Mouse (Mus musculus): Measurements from ENCODE around the gene Bex1. TPM values are rescaled to one million over a fixed set of nuclear protein-coding genes. Genes with fewer than 3 reads are reported as not detected.

Bex1 gene
- polyA plus RNA-seq, 1 experiment from 2014 or later = 86.3 TPM

DNA sequence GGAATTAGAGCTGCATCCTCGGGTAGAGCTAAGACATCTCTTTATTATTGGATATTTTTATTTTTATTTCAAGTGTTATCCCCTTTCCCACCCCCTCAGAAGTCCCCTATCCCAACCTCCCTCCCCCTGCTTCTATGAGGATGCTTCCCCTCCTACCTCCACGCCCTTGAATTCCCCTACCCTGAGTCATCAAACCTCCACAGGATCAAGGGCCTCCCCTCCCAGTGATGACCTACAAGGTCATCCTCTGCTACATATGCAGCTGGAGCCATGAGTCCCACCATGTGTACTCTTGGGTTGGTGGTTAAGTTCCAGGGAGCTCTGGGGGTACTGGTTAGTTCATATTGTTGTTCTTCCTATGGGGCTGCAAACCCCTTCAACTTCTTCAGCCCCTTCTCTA, 1.9 kb downstream of the Bex1 start:
- H3K4me3 ChIP-seq = no peak overlapping the region
- H3K4me1 ChIP-seq = no peaks in the 10 kb centered on the region
- H3K27me3 ChIP-seq = no peaks in the 10 kb centered on the region
- no peaks in the 10 kb centered on the region for H3K9me3 ChIP-seq
- no peak overlapping the region for H3K9ac ChIP-seq
- no peak overlapping the region for H3K27ac ChIP-seq
- whole genome bisulfite sequencing = 69% methylated on average over 2 of the region's 2 CpGs
- H3K4me2 ChIP-seq (replicated peaks) = no peak overlapping the region
- H3K36me3 ChIP-seq = no peaks in the 10 kb centered on the region
- ATAC-seq (ENCODE audit: insufficient number of reproducible peaks, insufficient read depth, low FRiP score, low TSS enrichment) = no peak

DNA sequence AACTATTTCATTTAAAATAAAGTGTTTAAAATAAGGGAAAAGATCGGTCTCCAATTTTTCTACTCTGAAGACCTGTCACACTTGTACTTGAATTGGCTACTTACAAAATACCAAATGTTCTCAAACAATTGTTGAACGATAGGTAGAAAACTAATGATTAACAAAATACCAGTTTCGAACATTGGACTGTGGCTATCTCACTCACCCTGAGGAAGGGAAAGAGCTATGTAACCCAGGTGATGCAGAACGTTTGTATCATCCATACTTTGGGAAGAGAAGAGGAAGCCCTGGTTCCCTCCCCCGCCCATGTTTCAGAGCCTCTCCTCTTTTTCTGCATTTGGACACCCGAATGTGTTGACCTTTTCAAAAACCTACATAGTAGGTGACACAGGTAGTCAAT, 10.9 kb downstream of the Bex1 start:
- Histone ChIP-seq H3K27me3 (no peaks in the 10 kb centered on the region), H3K4me1 (no peaks in the 10 kb centered on the region), H3K4me2 (replicated peaks) (no peak overlapping the region), H3K9me3 (no peaks in the 10 kb centered on the region), H3K4me3 (no peak overlapping the region), H3K9ac (no peak overlapping the region), H3K27ac (no peak overlapping the region), H3K36me3 (no peaks in the 10 kb centered on the region)
- WGBS = 84% methylated on average over 6 of the region's 6 CpGs
- no peak for ATAC-seq (ENCODE audit: insufficient number of reproducible peaks, insufficient read depth, low FRiP score, low TSS enrichment)

DNA sequence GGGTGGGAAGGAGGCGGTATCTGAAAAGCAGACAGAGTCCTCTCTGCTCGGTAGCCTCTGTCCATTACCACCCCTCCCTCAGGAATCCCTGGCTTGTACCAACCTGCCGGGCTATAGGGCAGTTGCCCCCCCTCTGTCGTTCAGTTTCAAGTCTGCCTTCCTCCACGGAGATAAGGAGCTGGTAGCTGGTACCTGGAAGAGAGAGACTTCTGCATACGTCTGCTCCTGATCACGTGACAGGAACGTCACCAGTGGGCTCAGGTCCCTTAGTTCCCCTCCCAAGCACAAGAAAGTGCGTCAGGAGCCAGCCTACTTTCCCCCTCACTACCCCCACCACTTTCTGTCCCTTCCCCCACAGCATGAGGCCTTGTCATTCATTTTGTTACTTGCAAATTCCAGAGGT, 11.6 kb downstream of the Bex1 start, which contains the start of gene Tceal5:
Gene Tceal5, minus strand, starts transcription at position 213 of the 403 bp plus-strand sequence.
- ATAC-seq (ENCODE audit: insufficient number of reproducible peaks, insufficient read depth, low FRiP score, low TSS enrichment) = 0 out of 2 replicates have a peak, but pooled peaks have one; percentile 52
- no peaks in the 10 kb centered on the region for H3K4me1 ChIP-seq
- H3K9me3 ChIP-seq = no peaks in the 10 kb centered on the region
- WGBS = 17% methylated on average over 9 of the region's 9 CpGs
- no peaks in the 10 kb centered on the region for H3K36me3 ChIP-seq
- no peaks in the 10 kb centered on the region for H3K27me3 ChIP-seq
- H3K27ac ChIP-seq = no peak within 1 kb of the TSS
- peak within 1 kb of the TSS; percentile 49 for H3K4me2 ChIP-seq (replicated peaks)
- H3K4me3 ChIP-seq = peak within 1 kb of the TSS; percentile 42
- peak within 1 kb of the TSS; percentile 4; the same call in 1 of the 2 replicates for H3K9ac ChIP-seq

DNA sequence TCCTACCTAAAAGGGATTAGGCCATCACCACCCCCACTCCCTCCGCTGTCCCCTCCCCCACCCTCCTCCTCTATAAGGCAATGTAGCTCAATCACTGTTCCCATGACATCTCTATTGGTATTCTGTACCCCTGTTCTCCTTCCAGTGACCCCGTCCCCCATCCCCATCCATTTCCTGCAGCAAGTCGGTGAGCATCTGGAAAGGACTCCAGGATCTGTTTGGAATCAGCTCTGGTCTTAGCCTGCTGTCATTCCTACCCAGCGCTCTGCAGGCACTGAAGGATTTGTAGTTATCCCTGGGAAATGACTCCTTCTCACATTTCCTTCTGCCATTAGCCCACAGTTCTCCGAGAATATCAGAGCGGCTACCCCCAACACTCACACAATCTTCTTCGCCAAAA, 12.1 kb downstream of the Bex1 start:
- 0 out of 2 replicates have a peak, but pooled peaks have one; percentile 47 for ATAC-seq (ENCODE audit: insufficient number of reproducible peaks, insufficient read depth, low FRiP score, low TSS enrichment)
- H3K4me2 ChIP-seq (replicated peaks) = peak overlapping the region; percentile 49
- H3K4me3 ChIP-seq = peak overlapping the region; percentile 42
- H3K36me3 ChIP-seq = no peaks in the 10 kb centered on the region
- H3K27ac ChIP-seq = no peak overlapping the region
- WGBS = 33% methylated on average over 7 of the region's 7 CpGs
- H3K9ac ChIP-seq = peak overlapping the region; percentile 4; the same call in 1 of the 2 replicates
- H3K9me3 ChIP-seq = no peaks in the 10 kb centered on the region
- H3K27me3 ChIP-seq = no peaks in the 10 kb centered on the region
- H3K4me1 ChIP-seq = no peaks in the 10 kb centered on the region

DNA sequence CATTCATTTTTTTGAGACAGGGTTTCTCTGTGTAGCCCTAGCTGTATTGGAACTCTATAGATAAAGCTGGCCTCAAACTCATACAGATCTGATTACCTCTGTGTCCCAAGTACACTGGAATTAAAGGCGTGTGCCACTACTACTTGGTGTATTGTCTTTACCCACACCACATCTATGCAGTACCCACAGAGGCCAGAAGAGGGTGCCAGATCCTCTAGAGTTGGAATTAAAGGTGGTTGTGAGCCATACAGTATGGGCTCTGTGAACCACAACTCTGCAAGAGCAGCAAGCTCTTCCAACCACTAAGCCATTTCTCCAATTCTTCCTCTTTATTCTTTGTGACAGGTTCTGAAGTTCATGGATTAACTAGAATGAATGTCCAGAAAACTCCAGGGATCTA, 18.4 kb downstream of the Bex1 start:
- Histone ChIP-seq H3K4me2 (replicated peaks) (no peak overlapping the region), H3K27ac (no peak overlapping the region), H3K4me1 (no peaks in the 10 kb centered on the region), H3K27me3 (no peaks in the 10 kb centered on the region), H3K9me3 (no peaks in the 10 kb centered on the region), H3K9ac (no peak overlapping the region), H3K4me3 (no peak overlapping the region), H3K36me3 (no peaks in the 10 kb centered on the region)
- 44% methylated on average over 1 of the region's 1 CpGs for WGBS
- ATAC-seq (ENCODE audit: insufficient number of reproducible peaks, insufficient read depth, low FRiP score, low TSS enrichment) = no peak

DNA sequence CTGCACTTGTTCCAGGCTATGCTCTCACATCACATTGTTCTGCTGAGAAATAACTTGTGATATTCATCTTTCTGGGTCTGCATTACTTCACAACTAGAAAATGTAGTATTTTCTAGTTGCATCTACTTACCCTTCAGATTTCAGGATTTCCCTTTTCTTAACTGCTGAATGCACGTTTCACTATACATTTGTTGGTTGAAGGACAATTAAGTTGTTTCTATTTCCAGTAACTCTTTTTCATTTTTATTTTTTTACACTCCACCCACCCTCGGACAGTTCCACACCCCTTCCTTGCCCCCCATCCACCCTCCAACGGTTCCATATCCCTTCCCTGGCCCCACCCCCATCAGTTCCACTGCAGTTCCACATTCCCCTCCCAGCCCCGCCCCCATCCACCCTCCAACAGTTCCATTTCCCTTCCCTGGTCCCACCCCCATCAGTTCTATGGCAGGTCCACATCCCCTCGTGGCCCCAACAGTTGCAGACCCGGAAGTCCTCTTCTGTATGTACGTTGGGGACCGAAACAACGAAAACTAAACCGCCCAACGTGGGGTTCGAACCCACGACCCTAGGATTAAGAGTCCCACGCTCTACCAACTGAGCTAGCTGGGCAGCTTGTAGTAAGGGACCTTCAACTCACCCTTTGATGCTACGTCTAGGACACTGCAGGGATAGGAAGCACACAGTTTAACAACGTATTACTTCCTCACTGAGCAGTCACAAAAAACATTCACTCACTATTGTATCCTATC, 19.9 kb downstream of the Bex1 start:
- H3K36me3 ChIP-seq = no peaks in the 10 kb centered on the region
- no peak overlapping the region for H3K4me3 ChIP-seq
- WGBS = 80% methylated on average over 16 of the region's 16 CpGs
- H3K27me3 ChIP-seq = no peaks in the 10 kb centered on the region
- no peaks in the 10 kb centered on the region for H3K9me3 ChIP-seq
- H3K4me1 ChIP-seq = no peaks in the 10 kb centered on the region
- no peak overlapping the region for H3K27ac ChIP-seq
- no peak overlapping the region for H3K9ac ChIP-seq
- no peak overlapping the region for H3K4me2 ChIP-seq (replicated peaks)
- no peak for ATAC-seq (ENCODE audit: insufficient number of reproducible peaks, insufficient read depth, low FRiP score, low TSS enrichment)

DNA sequence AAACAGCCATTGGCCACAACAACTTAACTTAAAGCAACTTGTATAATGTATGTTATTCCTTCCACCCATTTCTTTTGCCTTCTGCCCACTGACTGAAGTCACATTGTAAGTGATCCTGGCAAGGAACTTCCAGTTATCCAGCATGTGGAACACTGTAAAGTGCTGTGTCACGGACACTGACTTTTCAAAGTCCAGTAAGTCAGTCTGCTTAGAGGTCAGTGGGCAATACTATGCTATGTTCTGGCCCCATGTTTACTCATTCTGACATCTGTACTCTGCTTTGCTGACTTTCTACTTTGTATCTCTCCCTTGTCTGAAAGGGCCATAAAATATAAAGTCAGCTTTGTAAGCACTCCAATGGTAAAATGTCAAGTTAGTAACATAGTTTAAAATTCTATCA, 32.2 kb downstream of the Bex1 start:
- Histone ChIP-seq H3K27me3 (no peaks in the 10 kb centered on the region), H3K9me3 (no peaks in the 10 kb centered on the region), H3K4me3 (no peak overlapping the region), H3K4me1 (no peaks in the 10 kb centered on the region), H3K4me2 (replicated peaks) (no peak overlapping the region), H3K27ac (no peak overlapping the region), H3K9ac (no peak overlapping the region), H3K36me3 (no peaks in the 10 kb centered on the region)
- 97% methylated on average over 1 of the region's 1 CpGs for WGBS
- ATAC-seq (ENCODE audit: insufficient number of reproducible peaks, insufficient read depth, low FRiP score, low TSS enrichment) = no peak

DNA sequence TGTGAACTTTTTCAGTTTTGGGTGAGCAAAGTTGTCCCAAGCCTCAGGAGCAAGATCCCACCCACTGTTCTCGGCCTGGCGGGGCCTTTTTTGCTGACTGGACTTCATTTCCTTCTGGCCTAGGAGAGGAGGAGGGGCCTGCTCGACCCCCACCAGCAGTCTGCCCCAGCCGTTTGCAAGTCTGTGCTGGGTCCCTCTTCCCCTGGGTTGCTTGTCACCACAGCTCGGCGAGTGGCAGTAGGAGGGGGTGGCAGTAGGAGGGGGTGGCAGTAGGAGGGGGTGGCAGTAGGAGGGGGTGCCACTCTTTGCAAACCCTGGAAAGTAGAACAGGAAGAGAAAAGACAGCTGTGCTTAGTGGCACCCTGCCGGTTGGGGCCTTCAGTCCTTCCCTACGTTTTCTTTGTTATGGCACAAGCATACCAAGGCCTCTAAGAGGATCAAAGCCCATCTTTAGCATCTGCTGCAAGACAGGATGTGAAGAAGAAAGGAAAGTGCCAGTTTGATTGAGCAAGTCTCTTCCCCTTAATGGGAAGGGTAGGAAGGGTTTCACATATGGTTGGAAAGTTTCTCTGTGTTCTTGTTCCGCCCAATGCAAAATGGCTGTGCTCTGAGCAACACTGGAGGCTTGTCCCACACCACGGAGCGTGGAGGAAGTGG, 34.3 kb downstream of the Bex1 start:
- ATAC-seq (ENCODE audit: insufficient number of reproducible peaks, insufficient read depth, low FRiP score, low TSS enrichment) = no peak
- H3K36me3 ChIP-seq = no peaks in the 10 kb centered on the region
- H3K4me1 ChIP-seq = no peaks in the 10 kb centered on the region
- H3K27me3 ChIP-seq = no peaks in the 10 kb centered on the region
- no peak overlapping the region for H3K4me3 ChIP-seq
- no peak overlapping the region for H3K27ac ChIP-seq
- H3K9ac ChIP-seq = no peak overlapping the region
- no peak overlapping the region for H3K4me2 ChIP-seq (replicated peaks)
- no peaks in the 10 kb centered on the region for H3K9me3 ChIP-seq
- 34% methylated on average over 11 of the region's 11 CpGs for WGBS

DNA sequence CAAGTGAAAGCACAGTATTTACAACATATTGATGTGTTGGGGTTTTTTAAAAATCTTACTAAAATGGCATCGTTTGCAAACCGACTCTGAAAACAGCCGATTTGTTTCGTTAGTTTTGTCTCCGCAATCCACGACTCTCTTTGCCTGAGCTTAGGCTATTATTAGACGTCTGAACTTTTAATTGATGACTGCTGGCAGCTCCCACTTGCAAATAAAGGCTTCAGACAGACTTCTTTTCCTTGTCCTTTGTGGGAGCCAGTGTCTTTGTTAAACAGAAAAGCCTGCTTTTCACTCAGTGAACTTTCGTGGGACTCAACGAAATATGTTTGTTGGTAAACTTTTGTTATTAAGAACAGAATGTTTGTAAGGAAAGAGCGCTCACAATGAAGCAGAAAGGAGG, 42.5 kb downstream of the Bex1 start:
- Histone ChIP-seq H3K27me3 (peaks cover 5% of the 10 kb centered on the region; the same call in 1 of the 2 replicates), H3K9me3 (no peaks in the 10 kb centered on the region), H3K4me3 (peak overlapping the region; percentile 57), H3K36me3 (no peaks in the 10 kb centered on the region), H3K4me2 (replicated peaks) (peak overlapping the region; percentile 50), H3K4me1 (no peaks in the 10 kb centered on the region), H3K27ac (peak overlapping the region; percentile 50; the same call in 1 of the 2 replicates), H3K9ac (no peak overlapping the region)
- WGBS = 24% methylated on average over 10 of the region's 10 CpGs
- no peak for ATAC-seq (ENCODE audit: insufficient number of reproducible peaks, insufficient read depth, low FRiP score, low TSS enrichment)

DNA sequence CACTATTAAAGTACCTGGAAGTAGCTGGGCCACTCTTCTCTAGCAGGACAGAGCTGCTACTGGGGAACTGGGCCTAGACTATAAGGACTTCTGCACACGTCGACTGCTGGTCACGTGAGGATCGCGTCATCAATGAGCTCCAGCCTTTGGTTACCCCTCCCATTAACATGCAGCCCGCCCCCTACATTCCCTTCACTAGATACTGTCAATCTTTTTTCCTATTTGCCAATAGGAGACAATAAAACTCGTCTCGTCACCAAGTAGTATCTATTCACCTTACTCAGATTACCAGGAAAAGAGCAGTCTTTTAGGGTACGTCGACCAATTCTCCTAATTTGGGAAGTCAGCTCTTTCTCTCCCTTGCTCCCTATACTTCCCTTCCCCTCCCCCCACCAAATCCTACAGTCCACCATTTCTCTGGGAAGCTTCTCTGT, 43.2 kb downstream of the Bex1 start, which contains the start of gene Tceal8:
Gene Tceal8, minus strand, starts transcription at position 225 of the 434 bp plus-strand sequence.
- Histone ChIP-seq H3K9ac (peak within 1 kb of the TSS; percentile 73), H3K9me3 (no peaks in the 10 kb centered on the region), H3K4me1 (no peaks in the 10 kb centered on the region), H3K36me3 (no peaks in the 10 kb centered on the region), H3K27me3 (peaks cover 5% of the 10 kb centered on the region; the same call in 1 of the 2 replicates), H3K27ac (peak within 1 kb of the TSS; percentile 89), H3K4me3 (peak within 1 kb of the TSS; percentile 57), H3K4me2 (replicated peaks) (peak within 1 kb of the TSS; percentile 50)
- ATAC-seq (ENCODE audit: insufficient number of reproducible peaks, insufficient read depth, low FRiP score, low TSS enrichment) = peak; percentile 86
- WGBS = 23% methylated on average over 10 of the region's 10 CpGs

DNA sequence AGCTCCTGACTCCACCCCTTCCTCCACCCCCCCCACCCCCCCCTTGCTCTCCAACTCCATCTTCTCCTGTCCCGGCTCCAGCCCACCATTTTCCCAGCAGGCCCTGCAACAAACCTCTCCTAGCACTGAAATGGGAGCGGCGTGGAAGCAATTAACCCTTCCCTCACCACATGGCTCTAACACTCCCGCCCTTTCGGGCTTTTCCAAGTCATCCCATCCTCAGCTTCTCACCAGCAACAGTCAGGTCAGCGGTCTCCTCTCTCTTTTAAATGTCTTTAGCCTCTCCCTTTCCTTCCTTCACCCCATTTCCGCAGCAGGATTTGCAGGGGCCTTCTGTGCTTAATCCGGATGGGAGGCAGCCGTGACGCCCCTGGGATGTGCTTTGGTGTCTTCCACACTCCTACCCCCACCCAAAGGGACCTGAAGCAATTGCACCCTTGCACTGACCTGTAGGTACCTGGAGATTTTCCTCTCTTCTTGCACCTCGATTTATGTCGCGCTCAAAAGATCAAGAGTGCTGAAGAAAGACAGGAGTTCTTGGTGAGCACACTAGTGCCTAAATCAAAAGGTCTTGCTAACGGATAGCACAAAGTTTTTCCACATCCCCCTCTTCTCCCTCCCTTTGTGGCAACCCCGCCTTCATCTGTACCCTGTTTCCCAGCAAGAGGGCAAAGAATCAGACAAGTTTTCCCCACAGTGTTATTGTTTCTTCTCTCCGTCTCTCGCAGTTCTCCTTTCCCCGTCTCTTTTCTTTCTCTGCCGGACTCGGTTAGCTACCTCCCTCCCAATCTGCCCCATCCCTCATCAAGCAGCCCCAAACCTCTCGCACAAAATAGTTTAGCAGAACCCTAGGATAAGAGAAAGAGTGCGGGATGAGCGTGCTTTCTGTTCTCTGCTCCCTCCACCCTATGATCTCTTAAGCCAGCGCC, 43.9 kb downstream of the Bex1 start:
- H3K4me1 ChIP-seq = no peaks in the 10 kb centered on the region
- peak overlapping the region; percentile 57 for H3K4me3 ChIP-seq
- ATAC-seq (ENCODE audit: insufficient number of reproducible peaks, insufficient read depth, low FRiP score, low TSS enrichment) = peak; percentile 77
- peak overlapping the region; percentile 50 for H3K4me2 ChIP-seq (replicated peaks)
- peak overlapping the region; percentile 89 for H3K27ac ChIP-seq
- no peaks in the 10 kb centered on the region for H3K36me3 ChIP-seq
- no peaks in the 10 kb centered on the region for H3K9me3 ChIP-seq
- H3K27me3 ChIP-seq = peaks cover 5% of the 10 kb centered on the region; the same call in 1 of the 2 replicates
- peak overlapping the region; percentile 73 for H3K9ac ChIP-seq
- WGBS = 21% methylated on average over 22 of the region's 24 CpGs

All from embryonic facial prominence, embryonic 12.5 days (tissue).